Mouse (Mus musculus) forelimb bud, embryonic 11.5 days (tissue): ENCODE data around the gene Eea1.
"Not testable (repeated sequence)": the region's sequence is repeated elsewhere in the genome, so short reads cannot be mapped to it uniquely, and the experiment has no call there.

Experiments
- DNase-seq: peaks from one replicate; pipeline ENCODE4 v3.0.0-alpha.2; 2012; ENCODE audit warnings: low read depth, low spot score

The Eea1 gene

DNA sequence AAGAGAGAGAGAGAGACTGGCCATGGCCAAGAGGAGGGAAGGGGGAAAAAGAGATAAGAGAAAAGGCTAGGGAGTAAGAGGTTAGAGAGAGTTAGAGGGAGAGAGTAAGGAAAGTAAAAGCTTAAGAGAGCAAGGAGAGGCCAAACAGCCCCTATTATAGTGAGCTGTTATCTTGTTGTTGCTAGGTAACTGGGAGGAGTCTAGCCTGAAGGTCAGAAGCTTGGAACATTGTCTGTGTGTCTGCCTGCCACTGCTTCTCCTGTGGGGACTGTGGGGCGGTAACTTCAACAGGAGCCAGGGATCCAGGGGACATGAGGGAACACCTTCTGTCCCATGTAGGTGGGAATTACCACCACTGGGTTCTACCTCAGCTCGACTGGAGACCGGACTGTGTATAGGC is 108.1 kb downstream of the Eea1 start:
- no peak for DNase-seq

DNA sequence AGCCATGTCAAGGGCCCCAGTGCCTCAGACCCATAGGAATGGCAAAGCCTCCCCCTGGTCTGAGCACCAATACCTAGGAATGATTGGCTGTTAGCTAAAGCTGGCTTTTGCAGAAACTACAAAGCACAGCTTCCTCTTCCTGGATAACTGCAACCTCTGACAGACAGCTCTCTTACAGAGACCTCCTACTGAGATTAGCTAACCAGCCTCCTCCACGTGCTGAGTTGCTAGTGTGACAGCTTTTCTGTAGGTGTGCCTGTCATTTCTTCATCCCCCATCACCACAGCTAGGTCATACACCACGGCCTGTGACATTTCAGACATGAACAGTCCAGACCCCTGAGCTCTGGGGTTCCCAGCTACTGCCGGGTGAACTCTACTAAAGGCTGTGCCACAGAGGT is 126.9 kb downstream of the Eea1 start:
- no peak for DNase-seq

DNA sequence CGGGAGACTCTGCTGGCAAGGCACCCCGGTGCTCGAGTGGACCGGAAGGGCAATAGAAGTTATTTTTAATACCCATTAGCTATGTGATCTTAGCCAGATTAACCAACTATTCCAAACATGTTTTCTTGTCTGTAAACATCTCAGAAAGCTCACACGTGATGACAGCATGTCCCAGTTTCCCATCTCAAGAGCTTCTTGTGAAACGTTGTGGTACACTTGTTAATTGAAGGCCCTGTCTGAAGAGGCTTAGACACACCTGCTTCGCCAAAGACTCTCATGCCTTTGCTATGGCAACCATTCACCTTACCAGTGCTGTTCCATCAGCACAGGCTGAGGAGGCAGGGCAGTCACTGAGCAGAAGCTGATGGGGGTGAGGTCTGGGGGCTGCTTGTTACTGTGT is 133.9 kb downstream of the Eea1 start:
- DNase-seq = no peak

DNA sequence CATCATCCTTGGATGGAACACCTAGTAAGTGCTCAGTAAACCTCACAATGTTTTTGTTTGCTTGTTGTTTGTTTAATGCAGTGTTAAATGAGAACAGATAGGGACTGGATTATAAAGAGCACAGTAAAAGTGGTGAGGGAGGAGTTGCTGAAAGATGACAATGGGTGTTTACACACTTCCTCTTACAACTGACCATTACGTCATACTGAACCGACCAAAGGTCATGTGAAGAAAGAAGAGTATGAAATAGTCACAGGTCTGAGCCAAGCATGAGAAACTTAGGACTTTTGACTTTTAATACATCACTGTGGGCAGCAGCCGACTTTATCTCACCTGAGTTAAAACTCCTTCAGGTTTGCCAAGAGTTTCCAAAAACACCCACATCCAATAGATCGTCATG is 135.0 kb downstream of the Eea1 start:
- no peak for DNase-seq

DNA sequence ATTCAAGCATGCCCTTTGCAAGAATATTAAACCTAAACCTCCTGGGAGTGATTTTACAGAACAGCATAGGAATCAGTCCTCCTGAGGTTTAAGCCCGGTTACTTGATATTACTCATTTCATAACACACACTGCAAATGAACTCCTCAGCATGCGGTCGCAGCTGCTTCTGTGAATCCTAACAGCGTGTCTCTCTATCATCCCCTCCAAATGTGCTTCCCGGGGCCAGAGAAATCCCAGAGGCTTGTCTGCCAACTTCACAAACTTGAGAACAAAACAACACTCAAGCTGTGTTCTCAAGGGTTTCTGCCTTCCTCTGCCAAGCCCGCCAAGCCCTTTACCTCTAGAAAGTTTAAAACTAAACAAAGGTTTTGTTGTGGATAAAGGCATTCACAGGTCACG is 135.4 kb downstream of the Eea1 start:
- DNase-seq = no peak

DNA sequence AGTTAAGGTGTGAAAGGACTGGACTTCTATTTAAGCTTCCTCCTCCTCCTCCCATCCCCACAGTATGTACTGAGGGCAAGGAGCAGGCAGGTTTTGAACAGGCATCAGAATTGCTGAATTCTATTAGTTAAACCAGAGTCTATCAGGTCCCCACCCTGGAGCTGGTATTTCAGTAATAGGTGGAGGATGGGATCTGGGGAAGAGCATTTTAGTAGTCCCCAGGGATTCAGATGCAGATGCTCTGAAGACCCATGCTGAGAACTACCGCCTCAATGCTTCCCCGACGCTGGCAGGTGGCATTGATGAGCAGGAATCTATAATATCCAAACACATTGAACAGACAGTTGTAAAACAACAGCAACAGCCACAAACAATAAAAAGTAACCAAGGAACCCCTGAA is 136.0 kb downstream of the Eea1 start:
- DNase-seq = no peak

DNA sequence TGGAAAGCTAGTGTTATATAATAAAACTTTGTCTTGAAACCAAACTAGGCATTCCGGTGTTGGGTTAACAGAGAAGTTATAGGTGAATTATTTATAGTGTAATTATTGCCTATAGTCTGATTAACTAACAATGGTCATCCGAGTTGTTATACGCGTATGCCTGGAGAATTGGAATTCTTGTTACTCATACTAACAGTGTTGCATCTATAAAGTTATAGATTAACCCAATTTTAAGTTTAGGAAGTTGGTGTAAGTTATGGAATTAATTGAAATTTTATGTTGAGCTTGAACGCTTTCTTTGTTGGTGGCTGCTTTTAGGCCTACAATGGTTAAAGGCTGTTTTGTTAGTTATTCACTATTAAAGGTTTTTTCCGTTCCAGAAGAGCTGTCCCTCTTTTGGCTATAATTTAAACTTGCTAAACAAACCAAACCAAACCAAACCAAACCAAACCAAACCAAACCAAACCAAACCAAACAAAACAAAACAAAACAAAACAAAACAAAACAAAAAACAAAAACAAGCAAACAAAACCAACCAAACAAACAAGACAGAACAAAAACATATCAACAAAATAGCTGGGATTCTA is 137.1 kb downstream of the Eea1 start:
- not testable (repeated sequence) for DNase-seq

- DNase-seq = no peak
Observed at GRCm38 (mm10) chr10:96079823-96080222, 139.4 kb downstream of the Eea1 start.

DNA sequence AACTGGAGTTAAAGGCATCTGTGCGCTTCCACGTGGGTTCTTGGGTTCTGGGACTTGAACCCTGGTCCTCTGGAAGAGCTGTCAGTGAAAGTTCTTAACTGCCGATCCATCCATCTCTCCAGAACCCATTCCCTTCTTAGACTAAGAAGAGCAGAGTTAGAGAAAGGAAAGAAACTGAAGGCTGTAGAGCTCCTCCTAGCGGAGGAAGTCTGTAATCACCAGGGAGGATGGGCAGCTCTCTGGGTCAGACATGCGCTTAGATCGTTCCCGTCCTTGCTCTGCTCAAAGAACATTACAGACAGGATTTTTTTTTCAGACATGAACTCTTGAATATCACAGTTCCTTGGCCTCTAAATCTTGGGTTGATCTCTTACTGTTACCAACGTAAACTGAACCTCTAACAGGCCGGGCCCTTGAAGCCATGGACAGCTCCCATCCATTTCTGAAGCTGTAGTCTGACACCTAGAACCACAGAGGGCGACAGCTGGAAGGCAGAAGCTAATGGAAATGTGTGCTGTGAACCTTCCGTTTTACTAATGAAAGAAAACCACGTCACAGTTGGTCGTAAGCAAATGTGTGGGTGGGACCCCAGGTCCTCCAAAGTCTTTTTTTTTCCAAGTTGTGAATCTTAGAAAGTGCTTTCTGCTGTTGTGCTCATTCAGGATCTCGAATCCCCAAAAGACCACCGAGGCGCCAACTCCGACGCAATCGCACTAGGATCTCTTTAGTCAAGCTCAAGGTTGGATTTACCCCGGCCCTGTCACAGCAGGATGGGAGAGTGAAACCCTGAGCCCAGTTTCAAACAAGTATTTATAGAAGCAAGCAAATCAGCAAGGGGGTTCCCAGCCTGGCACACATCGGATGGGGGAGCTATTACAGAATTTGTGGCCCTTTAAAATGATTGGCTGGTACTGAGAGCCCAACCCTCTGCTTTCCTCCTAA is 140.3 kb downstream of the Eea1 start:
- peak; percentile 43 for DNase-seq

- DNase-seq = no peak
Observed at GRCm38 (mm10) chr10:96082203-96082602, 141.8 kb downstream of the Eea1 start.

DNA sequence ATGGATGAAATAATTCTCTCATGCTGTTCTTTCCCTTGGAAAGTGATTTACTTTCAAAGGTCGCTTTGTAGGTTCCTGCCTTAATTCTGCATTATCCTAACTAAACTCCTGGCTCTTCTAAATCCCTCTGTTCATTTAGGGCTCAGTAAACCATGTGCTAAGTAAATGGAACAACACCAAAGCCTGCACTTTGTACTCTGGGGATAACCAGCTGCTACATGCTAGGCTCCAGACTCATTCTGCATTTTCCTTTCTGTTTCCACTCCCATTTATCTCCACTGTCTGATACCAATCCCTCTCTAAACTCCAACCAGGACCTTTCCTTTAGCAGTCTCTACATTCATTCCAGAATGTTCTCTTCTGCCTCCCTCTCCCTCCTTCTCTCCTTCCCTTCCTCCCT is 149.3 kb downstream of the Eea1 start:
- DNase-seq = no peak

- DNase-seq = no peak
Observed at GRCm38 (mm10) chr10:96090388-96090787, 149.9 kb downstream of the Eea1 start.

GRCm38 (mm10) chr10:96093890-96094531 is 153.6 kb downstream of the Eea1 start:
- no peak for DNase-seq

- DNase-seq = no peak
Observed at GRCm38 (mm10) chr10:96094559-96094958, 154.1 kb downstream of the Eea1 start.
